Mouse (Mus musculus) embryonic fibroblast, embryonic 13.5 days (primary cell): Measurements from ENCODE around the gene Sept12. TPM values are rescaled to one million over a fixed set of nuclear protein-coding genes. Genes with fewer than 3 reads are reported as not detected.
A peak's percentile ranks its signal among the peaks of the same experiment; 100 is the strongest.

Experiments used
- H3K27ac ChIP-seq: 2 replicates; pipeline ENCODE4 v1.5.1; 2012; ENCODE audit warnings: low read length, control low read depth, inconsistent platforms; ENCODE audit not compliant: insufficient read depth
- H3K4me1 ChIP-seq: 2 replicates; pipeline ENCODE4 v1.6.1; 2011; ENCODE audit warnings: low read length; ENCODE audit not compliant: control insufficient read depth, insufficient read depth
- H3K4me3 ChIP-seq: 2 replicates; pipeline ENCODE4 v1.5.1; 2011; ENCODE audit warnings: mild to moderate bottlenecking, control low read depth, low read length; ENCODE audit not compliant: insufficient read depth
- CTCF ChIP-seq: IDR thresholded peaks from 2 replicates; pipeline ENCODE4 v1.5.1; 2011; ENCODE audit warnings: mild to moderate bottlenecking, control low read depth, low read length, moderate library complexity, borderline replicate concordance; ENCODE audit not compliant: insufficient read depth
- POLR2A ChIP-seq: IDR thresholded peaks from 2 replicates; pipeline ENCODE4 v1.6.1; 2011; ENCODE audit warnings: low read depth, mild to moderate bottlenecking, control low read depth, low read length, moderate library complexity
- polyA plus RNA-seq: library from polyadenylated mRNA; stranded (reverse); fragments of >200 nt; gene quantifications from 2 replicates; pipeline ENCODE4 v1.2.4, GENCODE M21; 2011; ENCODE audit warnings: low read depth; ENCODE audit not compliant: missing spikeins, insufficient read length

Sept12 gene
- not detected in 2 replicates for polyA plus RNA-seq

- no peaks in the 10 kb centered on the region for H3K4me1 ChIP-seq
- no peak within 1 kb of the TSS for H3K27ac ChIP-seq
- TF ChIP-seq POLR2A = no peak
- TF ChIP-seq CTCF = no peak
- H3K4me3 ChIP-seq = no peak within 1 kb of the TSS
Measured at GRCm38 (mm10) chr16:4997553-4997952, at the start of gene Sept12. TSS of gene Sept12 (minus strand) at chr16:4997852.

- H3K4me3 ChIP-seq = no peak overlapping the region
- no peaks in the 10 kb centered on the region for H3K4me1 ChIP-seq
- H3K27ac ChIP-seq = no peak overlapping the region
- no peak for TF ChIP-seq CTCF
- TF ChIP-seq POLR2A = no peak
Measured at GRCm38 (mm10) chr16:5045322-5045721, 47.7 kb upstream of the Sept12 start.

- Histone ChIP-seq H3K4me1 (no peaks in the 10 kb centered on the region), H3K4me3 (no peak overlapping the region), H3K27ac (no peak overlapping the region)
- TF ChIP-seq CTCF (no peak), POLR2A (no peak)
Measured at GRCm38 (mm10) chr16:5036649-5037234, 39.1 kb upstream of the Sept12 start.

- Histone ChIP-seq H3K27ac (no peak overlapping the region), H3K4me1 (no peaks in the 10 kb centered on the region), H3K4me3 (no peak overlapping the region)
- no peak for TF ChIP-seq POLR2A
- no peak for TF ChIP-seq CTCF
Measured at GRCm38 (mm10) chr16:5035591-5035990, 37.9 kb upstream of the Sept12 start.

- no peaks in the 10 kb centered on the region for H3K4me1 ChIP-seq
- no peak overlapping the region for H3K27ac ChIP-seq
- TF ChIP-seq CTCF (no peak), POLR2A (no peak)
- no peak overlapping the region for H3K4me3 ChIP-seq
Measured at GRCm38 (mm10) chr16:5029847-5030246, 32.2 kb upstream of the Sept12 start.

- Histone ChIP-seq H3K4me3 (no peak overlapping the region), H3K27ac (no peak overlapping the region), H3K4me1 (no peaks in the 10 kb centered on the region)
- TF ChIP-seq CTCF (no peak), POLR2A (no peak)
Measured at GRCm38 (mm10) chr16:5024021-5024420, 26.4 kb upstream of the Sept12 start.

- H3K27ac ChIP-seq = no peak overlapping the region
- H3K4me3 ChIP-seq = no peak overlapping the region
- H3K4me1 ChIP-seq = no peaks in the 10 kb centered on the region
- TF ChIP-seq POLR2A = no peak
Measured at GRCm38 (mm10) chr16:5014578-5014977, 16.9 kb upstream of the Sept12 start.

- H3K4me1 ChIP-seq = no peaks in the 10 kb centered on the region
- no peak within 1 kb of the TSS for H3K27ac ChIP-seq
- peak within 1 kb of the TSS; percentile 75 for H3K4me3 ChIP-seq
- TF ChIP-seq POLR2A = peak; percentile 83
- TF ChIP-seq CTCF = no peak
Measured at GRCm38 (mm10) chr16:5013054-5013838, 15.6 kb upstream of the Sept12 start, which contains the start of gene Rogdi. TSS of gene Rogdi (minus strand) at chr16:5013553.

- H3K27ac ChIP-seq = no peak overlapping the region
Measured at GRCm38 (mm10) chr16:5012036-5013005, 14.7 kb upstream of the Sept12 start.

More at GRCm38 (mm10) chr16:5012036-5013005, 14.7 kb upstream of the Sept12 start:
- TF ChIP-seq CTCF (no peak), POLR2A (no peak)
- peak overlapping the region; percentile 75 for H3K4me3 ChIP-seq
- H3K4me1 ChIP-seq = no peaks in the 10 kb centered on the region
